Mouse (Mus musculus) MEL (cell line): Measurements from ENCODE around the gene Glod5. TPM values are rescaled to one million over a fixed set of nuclear protein-coding genes. Genes with fewer than 3 reads are reported as not detected.

Source experiments
- DNase-seq: peaks from one replicate; pipeline ENCODE4 v3.0.0; 2011; ENCODE audit warnings: low read depth, low spot score
- H3K27ac ChIP-seq: 2 replicates; pipeline ENCODE4 v1.5.1; 2012; ENCODE audit warnings: low read depth, mild to moderate bottlenecking, control low read depth, low read length, moderate library complexity; ENCODE audit not compliant: control insufficient read depth
- H3K27me3 ChIP-seq, 2 experiments: fragments of 150-350 bp in 1 of 2; sonication (generic) in 1 of 2; 2 replicates each; pipeline ENCODE4 v1.6.1; 2012; ENCODE audit warnings: low read length in 2 of 2, mild to moderate bottlenecking in 2 of 2, improper control_type of control experiment in 1 of 2, moderate library complexity in 1 of 2; ENCODE audit not compliant: insufficient read depth in 2 of 2, control insufficient read depth in 1 of 2
- H3K36me3 ChIP-seq, 2 experiments: 2 replicates each; pipeline ENCODE4 v1.6.1; 2012 to 2014; ENCODE audit warnings: low read length in 2 of 2, improper control_type of control experiment in 1 of 2, inconsistent platforms in 1 of 2, mild to moderate bottlenecking in 1 of 2; ENCODE audit not compliant: insufficient read depth in 2 of 2, control insufficient read depth in 1 of 2
- H3K4me1 ChIP-seq, 2 experiments: fragments of 150-350 bp in 1 of 2; sonication (generic) in 1 of 2; 2 replicates each; pipeline ENCODE4 v1.6.1; 2012; ENCODE audit warnings: low read length in 2 of 2, improper control_type of control experiment in 1 of 2, mild to moderate bottlenecking in 1 of 2; ENCODE audit not compliant: insufficient read depth in 2 of 2, control insufficient read depth in 1 of 2
- H3K4me3 ChIP-seq, 2 experiments: fragments of 150-350 bp in 1 of 2; sonication (generic) in 1 of 2; 2 replicates each; pipeline ENCODE4 v1.5.1; 2012; ENCODE audit warnings: low read depth in 2 of 2, low read length in 2 of 2, mild to moderate bottlenecking in 2 of 2, moderate library complexity in 2 of 2, control low read depth in 1 of 2, improper control_type of control experiment in 1 of 2; ENCODE audit not compliant: control insufficient read depth in 1 of 2, insufficient read depth in 1 of 2
- H3K79me2 ChIP-seq: 2 replicates; pipeline ENCODE4 v1.6.1; 2012; ENCODE audit warnings: mild to moderate bottlenecking, low read length, moderate library complexity; ENCODE audit not compliant: control insufficient read depth, poor library complexity, insufficient read depth
- H3K9ac ChIP-seq: 2 replicates; pipeline ENCODE4 v1.6.1; 2012; ENCODE audit warnings: low read depth, mild to moderate bottlenecking, control low read depth, low read length, moderate library complexity; ENCODE audit not compliant: control insufficient read depth, poor library complexity, severe bottlenecking
- H3K9me3 ChIP-seq: fragments of 150-350 bp; sonication (generic); replicated peaks from 2 replicates; pipeline ENCODE4 v1.6.1; 2012; ENCODE audit warnings: mild to moderate bottlenecking, low read length, improper control_type of control experiment, moderate library complexity; ENCODE audit not compliant: insufficient read depth
- POLR2AphosphoS5 ChIP-seq: IDR thresholded peaks from 2 replicates; pipeline ENCODE4 v1.6.1; 2012; ENCODE audit warnings: low read depth, borderline replicate concordance, mild to moderate bottlenecking, inconsistent platforms, low read length, moderate library complexity, mixed read lengths
- ZNF384 ChIP-seq: IDR thresholded peaks from 2 replicates; pipeline ENCODE4 v1.6.1; 2012; ENCODE audit warnings: low read depth, mild to moderate bottlenecking, inconsistent platforms, low read length, improper control_type of control experiment
- polyA plus RNA-seq, 2 experiments: library from polyadenylated mRNA; stranded (reverse) in 1 of 2; unstranded in 1 of 2; fragments of >175 nt in 1 of 2; fragments of >200 nt in 1 of 2; gene quantifications; 2 replicates each; pipeline versions ENCODE4 v1.2.1 to v1.2.4; 2012; ENCODE audit warnings: low replicate concordance in 2 of 2, low read depth in 1 of 2; ENCODE audit not compliant: insufficient read length in 2 of 2, insufficient read depth in 1 of 2, missing spikeins in 1 of 2
- total RNA-seq: library from RNA; depleted of rRNA; stranded (reverse); fragments of 300-350 nt; gene quantifications from 2 replicates; pipeline ENCODE4 v1.2.3, GENCODE M21; 2012; rRNA removed

Glod5 gene
- total and polyA plus RNA-seq, 3 experiments: 0.11 TPM; not detected in 2

DNA sequence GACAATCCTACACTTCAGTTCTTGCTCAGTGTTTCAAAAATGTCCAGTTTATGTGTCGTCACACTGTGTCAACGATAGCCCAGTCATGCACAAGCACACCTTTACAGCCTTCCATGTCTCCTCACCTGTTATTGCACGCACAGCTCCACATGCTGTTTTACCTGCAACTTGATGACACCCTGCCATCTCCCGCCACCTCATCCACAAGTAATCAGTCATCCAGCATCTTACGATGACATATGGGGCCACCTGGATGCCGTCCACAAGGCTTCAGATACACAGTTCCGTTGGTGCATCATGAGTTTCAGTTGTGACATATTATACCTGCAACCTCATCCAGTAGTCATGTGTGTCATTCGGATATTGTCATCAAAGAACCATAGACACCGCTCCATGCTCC, 59.4 kb downstream of the Glod5 start:
- no peak overlapping the region for H3K4me3 ChIP-seq
- H3K27me3 ChIP-seq: no peaks in the 10 kb centered on the region
- no peak for TF ChIP-seq ZNF384
- peak; percentile 95 for TF ChIP-seq POLR2AphosphoS5
- TF ChIP-seq, all 39 proteins: peak for 1
- Histone ChIP-seq H3K36me3 (peaks cover 12 to 17% of the 10 kb centered on the region in 2 experiments), H3K27ac (no peak overlapping the region), H3K79me2 (peaks cover 10% of the 10 kb centered on the region), H3K4me1 (peaks cover 3 to 12% of the 10 kb centered on the region in 2 experiments), H3K9me3 (no peaks in the 10 kb centered on the region), H3K9ac (no peak overlapping the region)
- DNase-seq: no peak

Other genes with a start within 250 kb of the Glod5 start
- 36.2 and 40.5 TPM in 2 replicates for gene Gripap1, start 228.7 kb downstream of the Glod5 start, total RNA-seq
- gene Gripap1, start 228.7 kb downstream of the Glod5 start, polyA plus RNA-seq: 100 to 1,000 TPM in 1 of 2 experiments, 10 to 100 TPM in 1; 84.6 to 244 TPM
- gene Kcnd1, start 196.2 kb downstream of the Glod5 start, total RNA-seq: 0.26 and 0.31 TPM in 2 replicates
- 1 to 10 TPM in 1 of 2 experiments, not detected in 1; 1.4 TPM for gene Kcnd1, start 196.2 kb downstream of the Glod5 start, polyA plus RNA-seq
- gene Otud5, start 177.1 kb downstream of the Glod5 start, total RNA-seq: 76.4 and 82.6 TPM in 2 replicates
- 1,000 to 10,000 TPM in 1 of 2 experiments, 100 to 1,000 TPM in 1; 197 to 1,180 TPM for gene Otud5, start 177.1 kb downstream of the Glod5 start, polyA plus RNA-seq
- gene Pim2, start 140.2 kb downstream of the Glod5 start, total RNA-seq: 5.9 and 6.4 TPM in 2 replicates
- 10 to 100 TPM in 1 of 2 experiments, not detected in 1; 21.7 TPM for gene Pim2, start 140.2 kb downstream of the Glod5 start, polyA plus RNA-seq
- gene Slc35a2, start 134.5 kb downstream of the Glod5 start, total RNA-seq: 66.7 and 67.0 TPM in 2 replicates
- gene Slc35a2, start 134.5 kb downstream of the Glod5 start, polyA plus RNA-seq: 10 to 100 TPM in 1 of 2 experiments, not detected in 1; 96.0 TPM
- gene Pqbp1, start 119.2 kb downstream of the Glod5 start, total RNA-seq: 202 and 204 TPM in 2 replicates
- 100 to 1,000 TPM in 1 of 2 experiments, not detected in 1; 283 TPM for gene Pqbp1, start 119.2 kb downstream of the Glod5 start, polyA plus RNA-seq
- gene Timm17b, start 119.1 kb downstream of the Glod5 start, total RNA-seq: 96.5 and 107 TPM in 2 replicates
- 100 to 1,000 TPM in 1 of 2 experiments, not detected in 1; 381 TPM for gene Timm17b, start 119.1 kb downstream of the Glod5 start, polyA plus RNA-seq
- gene Gm10491, start 110.7 kb downstream of the Glod5 start, total RNA-seq: not detected in 2 replicates
- not detected for gene Gm10491, start 110.7 kb downstream of the Glod5 start, polyA plus RNA-seq
- gene Gm10490, start 109.0 kb downstream of the Glod5 start, total RNA-seq: not detected in 2 replicates
- not detected for gene Gm10490, start 109.0 kb downstream of the Glod5 start, polyA plus RNA-seq
- not detected in 2 replicates for gene Pcsk1n, start 98.7 kb downstream of the Glod5 start, total RNA-seq
- gene Pcsk1n, start 98.7 kb downstream of the Glod5 start, polyA plus RNA-seq: not detected
- not detected in 2 replicates for gene Eras, start 89.9 kb downstream of the Glod5 start, total RNA-seq
- gene Eras, start 89.9 kb downstream of the Glod5 start, polyA plus RNA-seq: not detected
- 6.3 and 7.8 TPM in 2 replicates for gene Hdac6, start 70.6 kb downstream of the Glod5 start, total RNA-seq
- gene Hdac6, start 70.6 kb downstream of the Glod5 start, polyA plus RNA-seq: 10 to 100 TPM in 1 of 2 experiments, not detected in 1; 19.7 TPM
- gene Gata1, start 40.4 kb downstream of the Glod5 start, total RNA-seq: 321 and 385 TPM in 2 replicates
- gene Gata1, start 40.4 kb downstream of the Glod5 start, polyA plus RNA-seq: 100 to 1,000 TPM; 128 to 496 TPM
- 103 and 104 TPM in 2 replicates for gene Suv39h1, start 56.3 kb upstream of the Glod5 start, total RNA-seq
- gene Suv39h1, start 56.3 kb upstream of the Glod5 start, polyA plus RNA-seq: 100 to 1,000 TPM; 122 to 129 TPM
- gene Was, start 72.0 kb upstream of the Glod5 start, total RNA-seq: 133 and 146 TPM in 2 replicates
- 100 to 1,000 TPM in 1 of 2 experiments, not detected in 1; 167 TPM for gene Was, start 72.0 kb upstream of the Glod5 start, polyA plus RNA-seq
- 23.8 and 29.6 TPM in 2 replicates for gene Wdr13, start 114.4 kb upstream of the Glod5 start, total RNA-seq
- 10 to 100 TPM in 1 of 2 experiments, not detected in 1; 46.8 TPM for gene Wdr13, start 114.4 kb upstream of the Glod5 start, polyA plus RNA-seq
- 906 and 1,021 TPM in 2 replicates for gene Rbm3, start 127.4 kb upstream of the Glod5 start, total RNA-seq
- gene Rbm3, start 127.4 kb upstream of the Glod5 start, polyA plus RNA-seq: 100 to 1,000 TPM in 1 of 2 experiments, not detected in 1; 750 TPM
- 8.0 and 10.1 TPM in 2 replicates for gene Tbc1d25, start 157.7 kb upstream of the Glod5 start, total RNA-seq
- gene Tbc1d25, start 157.7 kb upstream of the Glod5 start, polyA plus RNA-seq: 10 to 100 TPM in 1 of 2 experiments, not detected in 1; 23.4 TPM
- gene Ebp, start 175.0 kb upstream of the Glod5 start, total RNA-seq: 99.4 and 103 TPM in 2 replicates
- 100 to 1,000 TPM in 1 of 2 experiments, not detected in 1; 133 TPM for gene Ebp, start 175.0 kb upstream of the Glod5 start, polyA plus RNA-seq
- 3.5 and 4.5 TPM in 2 replicates for gene Porcn, start 188.0 kb upstream of the Glod5 start, total RNA-seq
- gene Porcn, start 188.0 kb upstream of the Glod5 start, polyA plus RNA-seq: 10 to 100 TPM in 1 of 2 experiments, not detected in 1; 16.1 TPM
- 47.2 and 51.8 TPM in 2 replicates for gene Ftsj1, start 233.9 kb upstream of the Glod5 start, total RNA-seq
- gene Ftsj1, start 233.9 kb upstream of the Glod5 start, polyA plus RNA-seq: 100 to 1,000 TPM in 1 of 2 experiments, not detected in 1; 124 TPM